Mouse (Mus musculus): ENCODE results near the gene Brca2. TPM values are rescaled to one million over a fixed set of nuclear protein-coding genes. Genes with fewer than 3 reads are reported as not detected.

Gene Brca2
- total and polyA plus RNA-seq, 3 experiments: 13.8 to 24.0 (median 17.1) TPM

DNA sequence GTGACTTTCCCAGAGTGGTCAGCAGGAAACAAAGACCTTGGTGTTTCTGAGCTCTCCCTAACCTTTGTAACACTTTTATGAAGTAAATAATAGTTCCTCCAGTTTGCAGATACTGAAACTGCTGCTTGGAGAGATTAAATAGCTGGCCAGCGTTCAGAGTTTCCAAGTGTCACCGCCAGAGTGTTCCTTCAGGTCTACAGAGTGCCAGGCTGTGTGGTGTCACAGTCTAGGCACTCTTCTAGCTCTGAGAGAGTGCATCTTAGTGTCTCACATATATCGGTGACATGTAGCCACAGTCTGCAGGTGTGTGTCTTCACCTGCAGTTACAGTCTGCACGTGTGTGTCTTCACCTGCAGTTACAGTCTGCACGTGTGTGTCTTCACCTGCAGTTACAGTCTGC, 60.8 kb downstream of the Brca2 start:
- no peak for DNase-seq (ENCODE audit: extremely low read depth)
- H3K9me3 ChIP-seq (replicated peaks; ENCODE audit: low read length): no peaks in the 10 kb centered on the region
- in situ Hi-C loops (cut with MboI; ENCODE audit: low pct_ligation_motif_present, low pct_unique_long_range_greater_than_20kb, low sequenced_read_pairs): no loop called here

GRCm38 (mm10) chr5:150583622-150584336, 61.3 kb downstream of the Brca2 start:
- H3K4me1 ChIP-seq (ENCODE audit: control insufficient read depth in 1 of 2, insufficient read depth in 2 of 2): peaks cover 13 to 16% of the 10 kb centered on the region in 2 experiments
- peak overlapping the region in 1 of 3 experiments; percentile 21 for H3K4me3 ChIP-seq (replicated peaks in 1 of 3; ENCODE audit: low read depth in 2 of 3, low read length in 2 of 3, poor library complexity in 1 of 3)

More for the DNA sequence above, 60.8 kb downstream of the Brca2 start:
- dilution Hi-C loops (cut with MboI; ENCODE audit: extremely low pct_ligation_motif_present, extremely low pct_unique_long_range_greater_than_20kb, low sequenced_read_pairs): no loop called here
- no peaks in the 10 kb centered on the region for H3K27me3 ChIP-seq (replicated peaks)
- H3K4me3 ChIP-seq (replicated peaks in 1 of 3; ENCODE audit: low read depth in 2 of 3, low read length in 2 of 3, poor library complexity in 1 of 3): no peak overlapping the region
- no peak overlapping the region for H3K4me2 ChIP-seq (ENCODE audit: insufficient read depth, low read depth, poor library complexity, severe bottlenecking)
- 0 out of 2 replicates have a peak overlapping the region, but pooled peaks have one; percentile 13 for H3K27ac ChIP-seq (ENCODE audit: insufficient read depth, low read depth)
- H3K4me1 ChIP-seq (ENCODE audit: control insufficient read depth in 1 of 2, insufficient read depth in 2 of 2): peaks cover 13 to 16% of the 10 kb centered on the region in 2 experiments
- peaks cover 0 to 17% of the 10 kb centered on the region in 2 experiments for H3K36me3 ChIP-seq (replicated peaks in 1 of 2; ENCODE audit: control insufficient read depth in 1 of 2, insufficient read depth in 1 of 2, low read length in 1 of 2)
- no peak overlapping the region for H3K9ac ChIP-seq (ENCODE audit: insufficient read depth, low read depth)
- no peaks in the 10 kb centered on the region for H3K79me2 ChIP-seq (replicated peaks; ENCODE audit: control insufficient read depth, extremely low read depth, insufficient read depth, poor library complexity, severe bottlenecking)
- no peak for TF ChIP-seq ZNF384 (IDR thresholded peaks at IDR 0.05; ENCODE audit: low read depth, low read length)
- TF ChIP-seq UBTF (IDR thresholded peaks at IDR 0.05; ENCODE audit: low read depth, low read length): no peak
- TF ChIP-seq POLR2A (IDR thresholded peaks at IDR 0.05; ENCODE audit: low read depth, low read length): no peak
- no peak for TF ChIP-seq HCFC1 (IDR thresholded peaks at IDR 0.05; ENCODE audit: low read depth, low read length)
- TF ChIP-seq PAX5 (IDR thresholded peaks at IDR 0.05; ENCODE audit: low read length): no peak
- no peak for TF ChIP-seq CHD1 (IDR thresholded peaks at IDR 0.05; ENCODE audit: low read depth, low read length)
- TF ChIP-seq KAT2A (IDR thresholded peaks at IDR 0.05; ENCODE audit: insufficient replicate concordance, low read length): no peak
- no peak for TF ChIP-seq NRF1 (IDR thresholded peaks at IDR 0.05; ENCODE audit: low read depth, low read length)
- TF ChIP-seq RCOR1 (conservative IDR thresholded peaks at IDR 0.05; ENCODE audit: low read depth, low read length): no peak

DNA sequence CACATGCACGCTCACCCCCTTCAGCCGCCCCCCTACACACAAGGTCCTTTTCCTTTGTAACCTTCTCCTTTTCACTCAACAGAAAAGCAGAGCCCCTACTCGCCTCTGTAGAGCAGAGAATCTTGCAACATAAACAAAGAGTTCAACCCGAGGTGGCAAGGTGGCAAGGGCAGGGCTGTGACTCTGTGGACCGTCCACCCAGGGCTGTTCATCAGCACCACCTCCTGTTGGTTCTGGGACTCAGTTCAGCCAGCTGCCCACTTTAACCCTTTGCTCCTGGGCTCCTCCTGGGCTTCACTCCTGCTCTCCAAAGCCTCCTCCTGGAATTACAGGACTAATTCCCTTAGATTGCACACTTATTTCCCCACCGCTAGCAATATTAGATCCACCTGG, 61.9 kb downstream of the Brca2 start:
- peak overlapping the region; percentile 1; the same call in 1 of the 2 replicates for H3K9ac ChIP-seq (ENCODE audit: insufficient read depth, low read depth)
- no peaks in the 10 kb centered on the region for H3K79me2 ChIP-seq (replicated peaks; ENCODE audit: control insufficient read depth, extremely low read depth, insufficient read depth, poor library complexity, severe bottlenecking)
- no peaks in the 10 kb centered on the region for H3K27me3 ChIP-seq (replicated peaks)
- no peak overlapping the region for H3K27ac ChIP-seq (ENCODE audit: insufficient read depth, low read depth)
- H3K4me2 ChIP-seq (ENCODE audit: insufficient read depth, low read depth, poor library complexity, severe bottlenecking): no peak overlapping the region
- dilution Hi-C loops (cut with MboI; ENCODE audit: extremely low pct_ligation_motif_present, extremely low pct_unique_long_range_greater_than_20kb, low sequenced_read_pairs) (no loop called here), in situ Hi-C loops (cut with MboI; ENCODE audit: low pct_ligation_motif_present, low pct_unique_long_range_greater_than_20kb, low sequenced_read_pairs) (no loop called here)
- peaks cover 0 to 25% of the 10 kb centered on the region in 2 experiments for H3K36me3 ChIP-seq (replicated peaks in 1 of 2; ENCODE audit: control insufficient read depth in 1 of 2, insufficient read depth in 1 of 2, low read length in 1 of 2)
- no peak for TF ChIP-seq TCF12 (IDR thresholded peaks at IDR 0.05; ENCODE audit: low read depth, low read length)
- TF ChIP-seq BHLHE40 (IDR thresholded peaks at IDR 0.05; ENCODE audit: low read depth, low read length): no peak
- TF ChIP-seq PAX5 (IDR thresholded peaks at IDR 0.05; ENCODE audit: low read length): no peak
- TF ChIP-seq ETS1 (conservative IDR thresholded peaks at IDR 0.05; ENCODE audit: low read depth, low read length): no peak
- no peak for TF ChIP-seq NELFE (IDR thresholded peaks at IDR 0.05; ENCODE audit: low read depth, low read length)
- no peak for TF ChIP-seq SIN3A (IDR thresholded peaks at IDR 0.05; ENCODE audit: low read length)
- TF ChIP-seq EP300 (IDR thresholded peaks at IDR 0.05; ENCODE audit: low read length): no peak
- no peak for TF ChIP-seq ZKSCAN1 (IDR thresholded peaks at IDR 0.05; ENCODE audit: borderline replicate concordance, low read depth, low read length)
- TF ChIP-seq USF1 (IDR thresholded peaks at IDR 0.05; ENCODE audit: low read depth, low read length): no peak
- no peak for TF ChIP-seq NRF1 (IDR thresholded peaks at IDR 0.05; ENCODE audit: low read depth, low read length)
- no peak for TF ChIP-seq JUND (conservative IDR thresholded peaks at IDR 0.05; ENCODE audit: low read depth, low read length)
- TF ChIP-seq CHD2 (IDR thresholded peaks at IDR 0.05; ENCODE audit: low read length): no peak
- TF ChIP-seq MAFK (IDR thresholded peaks at IDR 0.05; ENCODE audit: insufficient replicate concordance, low read length): no peak
- H3K4me3 ChIP-seq (replicated peaks in 1 of 3; ENCODE audit: low read depth in 2 of 3, low read length in 2 of 3, poor library complexity in 1 of 3): no peak overlapping the region
- DNase-seq (ENCODE audit: extremely low read depth): no peak
- no peaks in the 10 kb centered on the region for H3K9me3 ChIP-seq (replicated peaks; ENCODE audit: low read length)
- H3K4me1 ChIP-seq (ENCODE audit: control insufficient read depth in 1 of 2, insufficient read depth in 2 of 2): peaks cover 13 to 16% of the 10 kb centered on the region in 2 experiments

More at GRCm38 (mm10) chr5:150583622-150584336, 61.3 kb downstream of the Brca2 start:
- Histone ChIP-seq H3K36me3 (replicated peaks in 1 of 2; ENCODE audit: control insufficient read depth in 1 of 2, insufficient read depth in 1 of 2, low read length in 1 of 2) (peaks cover 0 to 20% of the 10 kb centered on the region in 2 experiments), H3K9ac (ENCODE audit: insufficient read depth, low read depth) (peak overlapping the region; percentile 1; the same call in 1 of the 2 replicates), H3K27ac (ENCODE audit: insufficient read depth, low read depth) (peak overlapping the region; percentile 56; the same call in 1 of the 2 replicates), H3K79me2 (replicated peaks; ENCODE audit: control insufficient read depth, extremely low read depth, insufficient read depth, poor library complexity, severe bottlenecking) (no peaks in the 10 kb centered on the region), H3K9me3 (replicated peaks; ENCODE audit: low read length) (no peaks in the 10 kb centered on the region), H3K4me2 (ENCODE audit: insufficient read depth, low read depth, poor library complexity, severe bottlenecking) (no peak overlapping the region), H3K27me3 (replicated peaks) (no peaks in the 10 kb centered on the region)
- TF ChIP-seq CTCF (conservative IDR thresholded peaks at IDR 0.05 in 1 of 2, IDR thresholded peaks at IDR 0.05 in 1 of 2; ENCODE audit: low read depth in 2 of 2, low read length in 2 of 2): no peak
- TF ChIP-seq ELF1 (IDR thresholded peaks at IDR 0.05; ENCODE audit: low read depth, low read length): 0 out of 2 replicates have a peak, but pooled peaks have one; percentile 12
- TF ChIP-seq TBP (conservative IDR thresholded peaks at IDR 0.05; ENCODE audit: low read depth, low read length): no peak
- TF ChIP-seq MYC (IDR thresholded peaks at IDR 0.05; ENCODE audit: low read depth, low read length): peak; percentile 68; the same call in 1 of the 2 replicates
- TF ChIP-seq PAX5 (IDR thresholded peaks at IDR 0.05; ENCODE audit: low read length): no peak
- TF ChIP-seq JUN (IDR thresholded peaks at IDR 0.05; ENCODE audit: insufficient read depth, low read depth, low read length): no peak
- TF ChIP-seq MAX (IDR thresholded peaks at IDR 0.05; ENCODE audit: low read length): 0 out of 2 replicates have a peak, but pooled peaks have one; percentile 20
- dilution Hi-C loops (cut with MboI; ENCODE audit: extremely low pct_ligation_motif_present, extremely low pct_unique_long_range_greater_than_20kb, low sequenced_read_pairs) (no loop called here), in situ Hi-C loops (cut with MboI; ENCODE audit: low pct_ligation_motif_present, low pct_unique_long_range_greater_than_20kb, low sequenced_read_pairs) (no loop called here)
- DNase-seq (ENCODE audit: extremely low read depth): peak; percentile 29
